Mouse (Mus musculus) stomach, postnatal 0 days (tissue): ENCODE data around the gene Gm36028.
A peak's percentile ranks its signal among the peaks of the same experiment; 100 is the strongest.

Experiments
- CTCF ChIP-seq: IDR thresholded peaks from 2 replicates; pipeline ENCODE4 v1.5.1; 2016; ENCODE audit warnings: antibody characterized with exemption, low read depth, mild to moderate bottlenecking, moderate library complexity
- EP300 ChIP-seq: optimal IDR thresholded peaks from 2 replicates; pipeline ENCODE3; 2016; ENCODE audit warnings: antibody characterized with exemption

DNA sequence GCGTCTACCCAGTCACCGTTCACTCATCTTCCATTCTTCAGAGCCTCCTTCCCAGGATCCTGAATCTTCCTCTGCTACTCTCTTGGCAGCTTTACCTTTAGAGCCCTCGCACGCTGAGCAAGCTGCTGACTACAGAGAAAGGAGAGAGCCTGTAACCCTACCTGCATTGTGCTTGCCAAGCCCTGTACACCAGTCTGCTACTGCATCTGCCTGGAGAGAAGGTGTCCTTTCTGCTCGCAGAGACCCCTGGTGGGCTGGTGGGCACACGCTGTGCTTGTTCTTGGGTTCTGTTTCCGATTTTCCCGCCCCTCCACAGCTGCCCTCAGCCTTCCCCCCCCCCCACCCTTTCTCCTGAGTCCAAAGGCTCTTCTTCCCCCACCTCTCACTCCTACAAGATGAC lies 53.7 kb downstream of the Gm36028 start:
- TF ChIP-seq CTCF: peak; percentile 10; the same call in 1 of the 2 replicates
- TF ChIP-seq EP300: no peak
